Mouse (Mus musculus) kidney, adult 2 months (tissue): ENCODE results near the gene Vmn1r47.
"Not testable (repeated sequence)": the region's sequence is repeated elsewhere in the genome, so short reads cannot be mapped to it uniquely, and the experiment has no call there.

Experiments
- CTCF ChIP-seq: fragments of 200-500 bp; conservative IDR thresholded peaks from 2 replicates; pipeline ENCODE4 v1.5.1; 2011; ENCODE audit warnings: low read depth, mild to moderate bottlenecking, control low read depth, low read length, moderate library complexity, mixed read lengths; ENCODE audit not compliant: insufficient read depth, insufficient read length
- POLR2A ChIP-seq: fragments of 200-500 bp; IDR thresholded peaks from one replicate; pipeline ENCODE4 v1.6.1; 2011; ENCODE audit warnings: low read depth, low read length, control low read depth

DNA sequence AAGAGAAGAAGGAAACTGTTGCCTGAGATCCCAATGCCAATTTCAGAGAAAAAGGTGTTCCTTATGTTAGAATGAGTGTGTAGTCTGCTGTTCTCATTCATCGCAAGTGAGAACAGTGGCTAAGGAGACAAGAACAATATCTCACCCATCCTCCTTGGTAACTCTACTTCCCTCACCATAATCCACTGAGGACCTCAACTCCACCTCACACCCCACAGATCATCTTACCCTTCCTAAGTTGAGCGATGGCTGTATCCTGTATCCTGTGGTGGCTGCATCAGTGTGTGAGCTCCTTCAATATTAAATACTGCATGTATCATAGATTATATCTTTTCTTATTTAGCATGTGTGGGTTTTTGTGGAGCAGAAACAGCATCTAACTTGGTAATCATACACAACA lies 20.8 kb downstream of the Vmn1r47 start, which contains the start of gene Vmn1r48:
- not testable (repeated sequence) for TF ChIP-seq CTCF, POLR2A
